Mouse (Mus musculus) kidney, postnatal 0 days (tissue): Measurements from ENCODE around the gene Thada. TPM values are rescaled to one million over a fixed set of nuclear protein-coding genes. Genes with fewer than 3 reads are reported as not detected.

Source experiments
- ATAC-seq: fragments of 200-750 bp; cut with Nextera tagmentation; replicated peaks from 2 replicates; pipeline ENCODE4 v1.8.0; 2017; ENCODE audit warnings: low read depth, moderate number of reproducible peaks, moderate TSS enrichment, moderate library complexity; ENCODE audit not compliant: low FRiP score
- DNase-seq: peaks from one replicate; pipeline ENCODE4 v3.0.0-alpha.2; 2016; ENCODE audit warnings: low spot score
- H3K27ac ChIP-seq: fragments of 300-500 bp; sonication (generic); 2 replicates; pipeline ENCODE4 v1.5.1; 2014; ENCODE audit warnings: mild to moderate bottlenecking
- H3K27me3 ChIP-seq: fragments of 300-500 bp; sonication (generic); 2 replicates; pipeline ENCODE4 v1.6.1; 2014; ENCODE audit warnings: low read length, mixed read lengths; ENCODE audit not compliant: insufficient read depth
- H3K36me3 ChIP-seq: fragments of 300-500 bp; sonication (generic); 2 replicates; pipeline ENCODE4 v1.6.1; 2014; ENCODE audit warnings: low read length, mixed read lengths; ENCODE audit not compliant: insufficient read depth
- H3K4me1 ChIP-seq: fragments of 300-500 bp; sonication (generic); replicated peaks from 2 replicates; pipeline ENCODE4 v1.6.1; 2014; ENCODE audit warnings: antibody characterized with exemption, low read length, mixed read lengths; ENCODE audit not compliant: insufficient read depth
- H3K4me2 ChIP-seq: fragments of 300-500 bp; sonication (generic); 2 replicates; pipeline ENCODE4 v1.6.1; 2014; ENCODE audit warnings: mild to moderate bottlenecking, low read length, moderate library complexity, mixed read lengths
- H3K4me3 ChIP-seq: fragments of 300-500 bp; sonication (generic); replicated peaks from 2 replicates; pipeline ENCODE4 v1.5.1; 2014; ENCODE audit warnings: low read depth, low read length
- H3K9ac ChIP-seq: fragments of 300-500 bp; sonication (generic); 2 replicates; pipeline ENCODE4 v1.6.1; 2014; ENCODE audit warnings: low read depth, low read length
- H3K9me3 ChIP-seq: fragments of 300-500 bp; sonication (generic); replicated peaks from 2 replicates; pipeline ENCODE4 v1.6.1; 2016; ENCODE audit warnings: low read length, inconsistent platforms, mixed read lengths
- CTCF ChIP-seq: IDR thresholded peaks from 2 replicates; pipeline ENCODE4 v1.5.1; 2016; ENCODE audit warnings: antibody characterized with exemption, low read depth, mild to moderate bottlenecking, moderate library complexity
- WGBS: fragments of 180-500 bp; shearing (Covaris S2); extraction: QIAGEN DNeasy Blood & Tissue Kit; methylation state at CpG from one replicate; pipeline ENCODE4 v1.1.7; 2014; 5-methylcytosine and 5-hydroxymethylcytosine counted together
- polyA plus RNA-seq: library from polyadenylated mRNA; unstranded; fragments of >200 nt; fragmentation: Nextera tagmentation; extraction: Ambion mirVana; gene quantifications from 2 replicates; pipeline ENCODE4 v1.2.1, GENCODE M21; 2015

Gene Thada
- polyA plus RNA-seq, 1 experiment from 2014 or later: 3.4 TPM

DNA sequence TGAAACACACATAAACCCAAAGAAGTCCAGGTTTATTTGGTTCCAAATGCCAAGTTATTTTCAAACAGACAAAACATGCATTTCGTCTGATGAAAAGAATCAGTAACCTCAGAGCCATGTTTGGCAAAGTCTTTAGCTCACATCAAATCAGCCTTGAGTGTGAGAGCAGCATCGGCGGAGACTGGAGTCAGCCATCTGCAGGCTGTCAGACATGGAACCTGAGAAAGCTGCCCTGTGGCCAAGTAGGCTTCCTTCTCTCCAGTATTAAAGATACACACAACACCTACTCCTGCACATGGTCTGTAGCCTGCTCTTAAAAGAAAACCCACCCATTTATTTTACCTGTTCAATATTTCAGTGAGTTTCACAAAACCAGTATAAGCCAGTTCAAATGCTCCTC lies 50.1 kb downstream of the Thada start:
- DNase-seq (no peak), ATAC-seq (no peak)
- Histone ChIP-seq H3K4me3 (no peak overlapping the region), H3K27ac (no peak overlapping the region), H3K36me3 (0 out of 2 replicates have a peak, but pooled peaks cover 1% of the 10 kb centered on the region), H3K9me3 (no peaks in the 10 kb centered on the region), H3K4me1 (no peaks in the 10 kb centered on the region), H3K4me2 (no peak overlapping the region), H3K27me3 (no peaks in the 10 kb centered on the region), H3K9ac (no peak overlapping the region)
- whole genome bisulfite sequencing: 70% methylated on average over 3 of the region's 3 CpGs
- TF ChIP-seq CTCF: no peak

DNA sequence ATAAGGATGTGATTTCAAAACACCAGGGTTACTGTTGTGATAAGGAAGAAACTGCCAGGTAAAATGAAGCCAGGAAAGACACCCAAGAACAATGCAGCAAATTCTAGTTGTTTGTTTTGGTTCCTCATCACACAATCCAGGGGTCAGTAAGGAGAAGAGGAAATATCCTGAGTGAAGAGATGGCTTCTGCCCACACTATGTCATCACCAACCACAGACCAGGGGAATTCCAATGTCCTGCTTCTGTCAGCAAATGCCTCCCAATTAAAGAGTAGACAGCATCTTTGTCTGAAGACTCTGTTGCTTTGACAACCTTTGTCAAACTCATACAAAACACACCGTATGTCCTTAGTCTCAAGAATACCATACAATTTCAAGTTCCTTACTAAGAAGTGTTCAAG lies 57.3 kb downstream of the Thada start:
- ATAC-seq (no peak), DNase-seq (no peak)
- H3K27me3 ChIP-seq: no peaks in the 10 kb centered on the region
- H3K36me3 ChIP-seq: 0 out of 2 replicates have a peak, but pooled peaks cover 4% of the 10 kb centered on the region
- H3K4me2 ChIP-seq: no peak overlapping the region
- TF ChIP-seq CTCF: no peak
- no peak overlapping the region for H3K9ac ChIP-seq
- H3K9me3 ChIP-seq: no peaks in the 10 kb centered on the region
- WGBS: 87% methylated on average over 1 of the region's 1 CpGs
- H3K4me1 ChIP-seq: no peaks in the 10 kb centered on the region
- H3K27ac ChIP-seq: no peak overlapping the region
- H3K4me3 ChIP-seq: no peak overlapping the region

DNA sequence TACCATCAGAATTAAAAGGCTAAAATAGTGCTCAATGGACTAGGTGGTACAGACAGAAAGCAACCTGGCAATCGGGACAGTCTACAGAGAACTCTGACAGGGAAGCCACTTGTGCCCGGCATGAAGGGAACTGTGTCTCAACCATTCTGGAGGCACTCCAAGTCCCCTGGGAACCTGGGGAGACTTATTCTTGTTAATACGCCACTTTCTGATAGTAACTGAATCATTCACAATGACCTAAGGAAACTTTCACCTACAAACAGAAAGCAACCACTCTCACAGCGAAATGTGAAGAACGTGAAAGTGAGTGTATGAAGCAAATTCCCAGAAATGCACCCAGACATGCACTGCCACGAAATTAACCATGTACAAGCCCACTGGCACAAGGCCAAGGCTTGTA lies 60.4 kb downstream of the Thada start:
- TF ChIP-seq CTCF: no peak
- DNase-seq (no peak), ATAC-seq (no peak)
- Histone ChIP-seq H3K4me3 (no peak overlapping the region), H3K27ac (no peak overlapping the region), H3K36me3 (0 out of 2 replicates have a peak, but pooled peaks cover 1% of the 10 kb centered on the region), H3K27me3 (no peaks in the 10 kb centered on the region), H3K4me2 (no peak overlapping the region), H3K9ac (no peak overlapping the region), H3K4me1 (no peaks in the 10 kb centered on the region), H3K9me3 (no peaks in the 10 kb centered on the region)
- 84% methylated on average over 6 of the region's 6 CpGs for WGBS

DNA sequence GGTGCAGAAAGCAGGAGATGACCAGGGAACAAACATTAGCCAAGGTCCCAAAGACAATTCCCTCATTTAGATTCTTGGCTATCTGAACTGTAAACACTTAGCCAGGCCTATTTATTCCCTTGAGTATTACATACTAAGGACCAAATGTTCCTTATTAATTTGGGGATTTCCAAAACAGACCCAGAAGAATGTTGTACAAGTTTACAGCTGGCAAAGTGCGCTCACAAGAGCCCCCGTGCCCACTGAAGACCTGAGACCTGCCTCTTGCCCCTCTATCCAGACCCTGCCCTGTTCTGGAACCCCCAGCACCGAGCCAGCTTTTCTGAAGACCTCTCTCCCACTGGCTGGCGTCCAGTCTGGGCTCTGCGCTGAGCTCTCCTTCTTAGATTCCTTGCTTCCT lies 64.2 kb downstream of the Thada start:
- no peak overlapping the region for H3K4me3 ChIP-seq
- 89% methylated on average over 5 of the region's 5 CpGs for WGBS
- H3K4me1 ChIP-seq: no peaks in the 10 kb centered on the region
- H3K27me3 ChIP-seq: no peaks in the 10 kb centered on the region
- peaks cover 4% of the 10 kb centered on the region; the same call in 1 of the 2 replicates for H3K36me3 ChIP-seq
- DNase-seq (no peak), ATAC-seq (no peak)
- H3K4me2 ChIP-seq: no peak overlapping the region
- H3K27ac ChIP-seq: no peak overlapping the region
- no peaks in the 10 kb centered on the region for H3K9me3 ChIP-seq
- no peak for TF ChIP-seq CTCF
- no peak overlapping the region for H3K9ac ChIP-seq

DNA sequence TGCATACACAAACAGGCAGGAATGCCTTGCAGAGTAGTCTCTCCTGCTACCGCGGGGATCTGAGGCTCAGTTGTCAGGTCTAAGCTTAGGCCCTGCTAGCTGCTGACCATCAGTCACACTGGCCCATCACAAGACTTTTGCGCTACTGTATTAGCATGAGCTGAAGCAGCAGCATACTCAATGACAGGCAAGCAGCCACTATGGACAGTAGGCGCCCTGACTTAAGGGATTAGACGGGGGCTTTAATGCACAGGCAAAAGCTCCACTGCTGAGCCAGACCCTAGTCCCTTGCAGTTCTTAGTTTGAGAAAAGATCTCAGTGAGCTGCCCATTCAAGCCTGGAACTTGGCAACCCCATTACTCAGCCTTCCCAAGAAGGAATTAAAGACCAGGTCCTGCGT lies 66.6 kb downstream of the Thada start:
- H3K27me3 ChIP-seq: no peaks in the 10 kb centered on the region
- no peak overlapping the region for H3K4me3 ChIP-seq
- no peak for TF ChIP-seq CTCF
- no peak overlapping the region for H3K4me2 ChIP-seq
- ATAC-seq (no peak), DNase-seq (no peak)
- no peaks in the 10 kb centered on the region for H3K4me1 ChIP-seq
- no peak overlapping the region for H3K27ac ChIP-seq
- H3K9me3 ChIP-seq: no peaks in the 10 kb centered on the region
- H3K9ac ChIP-seq: no peak overlapping the region
- WGBS: 92% methylated on average over 6 of the region's 6 CpGs
- peaks cover 12% of the 10 kb centered on the region; the same call in 1 of the 2 replicates for H3K36me3 ChIP-seq

DNA sequence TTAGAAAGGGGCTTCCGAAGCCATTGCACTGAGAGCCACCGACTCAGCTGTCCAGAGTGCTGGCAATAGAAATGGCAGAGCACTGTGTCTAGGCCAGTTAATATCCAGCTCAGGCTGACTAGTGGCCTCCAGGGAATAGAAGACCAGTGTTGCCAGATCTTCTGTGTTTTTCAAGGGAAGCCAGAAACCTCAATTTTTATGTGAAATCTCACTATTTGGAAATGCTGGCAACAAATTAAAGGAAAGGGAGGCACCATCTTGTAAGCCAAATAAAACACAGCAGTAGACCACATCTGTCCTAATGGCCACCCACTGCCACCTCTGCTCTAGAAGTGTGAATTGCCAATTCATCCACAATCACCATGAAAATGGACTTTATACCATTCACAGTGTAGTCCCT lies 76.0 kb downstream of the Thada start:
- H3K4me3 ChIP-seq: no peak overlapping the region
- no peak for TF ChIP-seq CTCF

DNA sequence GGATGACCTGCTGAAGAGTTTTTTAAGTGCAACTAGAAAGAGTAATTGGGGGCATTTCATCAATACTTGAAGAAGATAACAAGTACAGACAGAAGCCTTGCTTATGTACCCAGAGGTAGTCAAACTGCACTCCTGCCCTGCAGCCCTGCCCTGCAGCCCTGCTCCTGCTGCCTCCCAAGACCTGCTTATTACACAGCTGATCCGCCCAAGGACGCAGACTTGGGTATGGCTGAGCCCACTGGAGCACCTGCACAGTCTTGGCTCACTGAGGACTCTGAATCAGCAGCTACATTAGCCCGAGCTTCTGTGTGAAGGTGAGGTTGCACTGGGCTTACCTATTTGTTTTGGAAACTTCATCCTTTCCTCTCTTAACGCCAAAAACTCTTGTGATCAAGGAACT lies 79.8 kb downstream of the Thada start:
- Histone ChIP-seq H3K4me2 (no peak overlapping the region), H3K27ac (no peak overlapping the region), H3K4me1 (no peaks in the 10 kb centered on the region), H3K36me3 (peaks cover 9% of the 10 kb centered on the region; the same call in 1 of the 2 replicates), H3K9me3 (no peaks in the 10 kb centered on the region), H3K27me3 (no peaks in the 10 kb centered on the region), H3K4me3 (no peak overlapping the region), H3K9ac (no peak overlapping the region)
- 88% methylated on average over 4 of the region's 4 CpGs for WGBS
- DNase-seq (no peak), ATAC-seq (no peak)
- TF ChIP-seq CTCF: no peak

More for the DNA sequence above, 76.0 kb downstream of the Thada start:
- WGBS: 88% methylated on average over 2 of the region's 2 CpGs
- no peak overlapping the region for H3K27ac ChIP-seq
- peaks cover 9% of the 10 kb centered on the region; the same call in 1 of the 2 replicates for H3K36me3 ChIP-seq
- no peak overlapping the region for H3K4me2 ChIP-seq
- no peak overlapping the region for H3K9ac ChIP-seq
- no peak for ATAC-seq
- no peaks in the 10 kb centered on the region for H3K4me1 ChIP-seq
- no peaks in the 10 kb centered on the region for H3K9me3 ChIP-seq
- no peaks in the 10 kb centered on the region for H3K27me3 ChIP-seq
- DNase-seq: no peak
